Mouse (Mus musculus) lung, postnatal 0 days (tissue): ENCODE measurements around the gene Erv3.

Experiments used
- CTCF ChIP-seq: IDR thresholded peaks from 2 replicates; pipeline ENCODE4 v1.5.1; 2016; ENCODE audit warnings: antibody characterized with exemption, mild to moderate bottlenecking
- EP300 ChIP-seq: IDR thresholded peaks from 2 replicates; pipeline ENCODE4 v1.6.1; 2016; ENCODE audit warnings: antibody characterized with exemption, mild to moderate bottlenecking, control low read depth

- TF ChIP-seq CTCF, result no peak
- no peak for TF ChIP-seq EP300
Observed at GRCm38 (mm10) chr2:131897336-131898109, 38.0 kb upstream of the Erv3 start.
